Mouse (Mus musculus) CH12.LX (cell line): ENCODE measurements around the gene Siglec1. TPM values are rescaled to one million over a fixed set of nuclear protein-coding genes. Genes with fewer than 3 reads are reported as not detected.

ENCODE experiments used
- DNase-seq: peaks from one replicate; pipeline ENCODE4 v3.0.0-alpha.2; 2013; ENCODE audit errors: extremely low read depth
- H3K27ac ChIP-seq: 2 replicates; pipeline ENCODE4 v1.5.1; 2012; ENCODE audit warnings: low read depth, mild to moderate bottlenecking, control low read depth, moderate library complexity; ENCODE audit not compliant: insufficient read depth
- H3K27me3 ChIP-seq: replicated peaks from 2 replicates; pipeline ENCODE3; 2012; ENCODE audit warnings: inconsistent platforms
- H3K36me3 ChIP-seq, 2 experiments: replicated peaks in 1 of 2; 2 replicates each; pipeline versions ENCODE3 to v1.6.1; 2012; ENCODE audit warnings: inconsistent platforms in 1 of 2, low read length in 1 of 2, mild to moderate bottlenecking in 1 of 2, mixed read lengths in 1 of 2, moderate library complexity in 1 of 2; ENCODE audit not compliant: control insufficient read depth in 1 of 2, insufficient read depth in 1 of 2
- H3K4me1 ChIP-seq, 2 experiments: 2 replicates each; pipeline ENCODE4 v1.6.1; 2012; ENCODE audit warnings: inconsistent platforms in 1 of 2, moderate library complexity in 1 of 2; ENCODE audit not compliant: insufficient read depth in 2 of 2, control insufficient read depth in 1 of 2
- H3K4me2 ChIP-seq: 2 replicates; pipeline ENCODE4 v1.6.1; 2012; ENCODE audit warnings: low read depth, mild to moderate bottlenecking, control low read depth; ENCODE audit not compliant: poor library complexity, insufficient read depth, severe bottlenecking
- H3K4me3 ChIP-seq, 3 experiments: fragments of 150-350 bp in 1 of 3; sonication (generic) in 1 of 3; replicated peaks in 1 of 3; 2 replicates each; pipeline versions ENCODE3 to v1.5.1; 2011 to 2012; ENCODE audit warnings: low read depth in 2 of 3, low read length in 2 of 3, mild to moderate bottlenecking in 2 of 3, moderate library complexity in 2 of 3, control low read depth in 1 of 3, improper control_type of control experiment in 1 of 3, inconsistent platforms in 1 of 3, mixed read lengths in 1 of 3; ENCODE audit not compliant: poor library complexity in 1 of 3
- H3K79me2 ChIP-seq: replicated peaks from 2 replicates; pipeline ENCODE4 v1.6.1; 2012; ENCODE audit warnings: mild to moderate bottlenecking, moderate library complexity; ENCODE audit not compliant: control insufficient read depth, poor library complexity, insufficient read depth, severe bottlenecking; ENCODE audit errors: extremely low read depth
- H3K9ac ChIP-seq: 2 replicates; pipeline ENCODE4 v1.6.1; 2012; ENCODE audit warnings: low read depth, mild to moderate bottlenecking, control low read depth, moderate library complexity; ENCODE audit not compliant: insufficient read depth
- H3K9me3 ChIP-seq: replicated peaks from 2 replicates; pipeline ENCODE3; 2012; ENCODE audit warnings: low read length, inconsistent platforms, mixed read lengths
- BHLHE40 ChIP-seq: IDR thresholded peaks from 2 replicates; pipeline ENCODE4 v1.6.1; 2011; ENCODE audit warnings: mild to moderate bottlenecking, low read depth, low read length, improper control_type of control experiment
- CHD2 ChIP-seq: IDR thresholded peaks from 2 replicates; pipeline ENCODE4 v1.6.1; 2011; ENCODE audit warnings: low read length, improper control_type of control experiment
- CTCF ChIP-seq, 2 experiments: IDR thresholded peaks in 1 of 2; conservative IDR thresholded peaks in 1 of 2; 2 replicates each; pipeline ENCODE4 v1.5.1; 2011 to 2012; ENCODE audit warnings: low read depth in 2 of 2, low read length in 2 of 2, improper control_type of control experiment in 1 of 2, inconsistent platforms in 1 of 2, mild to moderate bottlenecking in 1 of 2, moderate library complexity in 1 of 2
- ELF1 ChIP-seq: IDR thresholded peaks from 2 replicates; pipeline ENCODE4 v1.6.1; 2014; ENCODE audit warnings: low read depth, mild to moderate bottlenecking, inconsistent platforms, low read length, improper control_type of control experiment
- EP300 ChIP-seq: IDR thresholded peaks from 2 replicates; pipeline ENCODE4 v1.6.1; 2011; ENCODE audit warnings: low read length, improper control_type of control experiment
- HCFC1 ChIP-seq: IDR thresholded peaks from 2 replicates; pipeline ENCODE4 v1.6.1; 2012; ENCODE audit warnings: low read depth, mild to moderate bottlenecking, inconsistent platforms, low read length, improper control_type of control experiment
- JUN ChIP-seq: IDR thresholded peaks from 2 replicates; pipeline ENCODE4 v1.6.1; 2011; ENCODE audit warnings: low read depth, mild to moderate bottlenecking, low read length, improper control_type of control experiment, moderate library complexity; ENCODE audit not compliant: insufficient read depth
- MAFK ChIP-seq: IDR thresholded peaks from 2 replicates; pipeline ENCODE4 v1.6.1; 2011; ENCODE audit warnings: low read length, improper control_type of control experiment; ENCODE audit not compliant: insufficient replicate concordance
- MAX ChIP-seq: IDR thresholded peaks from 2 replicates; pipeline ENCODE4 v1.6.1; 2011; ENCODE audit warnings: low read length, improper control_type of control experiment
- MXI1 ChIP-seq: IDR thresholded peaks from 2 replicates; pipeline ENCODE4 v1.6.1; 2011; ENCODE audit warnings: mild to moderate bottlenecking, low read depth, low read length, improper control_type of control experiment
- MYC ChIP-seq: IDR thresholded peaks from 2 replicates; pipeline ENCODE4 v1.6.1; 2011; ENCODE audit warnings: low read depth, mild to moderate bottlenecking, improper control_type of control experiment, low read length
- NELFE ChIP-seq: IDR thresholded peaks from 2 replicates; pipeline ENCODE4 v1.6.1; 2011; ENCODE audit warnings: low read depth, low read length, improper control_type of control experiment
- NRF1 ChIP-seq: IDR thresholded peaks from 2 replicates; pipeline ENCODE4 v1.6.1; 2014; ENCODE audit warnings: low read depth, mild to moderate bottlenecking, inconsistent platforms, low read length, improper control_type of control experiment, moderate library complexity
- PAX5 ChIP-seq: IDR thresholded peaks from 2 replicates; pipeline ENCODE4 v1.6.1; 2012; ENCODE audit warnings: low read length, inconsistent platforms, mixed read lengths
- RAD21 ChIP-seq: IDR thresholded peaks from 2 replicates; pipeline ENCODE4 v1.6.1; 2011; ENCODE audit warnings: low read depth, mild to moderate bottlenecking, low read length, improper control_type of control experiment, moderate library complexity
- SMC3 ChIP-seq: IDR thresholded peaks from 2 replicates; pipeline ENCODE4 v1.6.1; 2011; ENCODE audit warnings: low read depth, low read length, improper control_type of control experiment
- TBP ChIP-seq: conservative IDR thresholded peaks from 2 replicates; pipeline ENCODE4 v1.6.1; 2011; ENCODE audit warnings: low read depth, low read length, improper control_type of control experiment
- TCF12 ChIP-seq: IDR thresholded peaks from 2 replicates; pipeline ENCODE4 v1.6.1; 2014; ENCODE audit warnings: low read depth, mild to moderate bottlenecking, inconsistent platforms, low read length, improper control_type of control experiment
- UBTF ChIP-seq: IDR thresholded peaks from 2 replicates; pipeline ENCODE4 v1.6.1; 2012; ENCODE audit warnings: low read depth, mild to moderate bottlenecking, inconsistent platforms, low read length, improper control_type of control experiment, moderate library complexity
- USF1 ChIP-seq: IDR thresholded peaks from 2 replicates; pipeline ENCODE4 v1.6.1; 2014; ENCODE audit warnings: low read depth, mild to moderate bottlenecking, inconsistent platforms, low read length, improper control_type of control experiment
- ZKSCAN1 ChIP-seq: IDR thresholded peaks from 2 replicates; pipeline ENCODE4 v1.6.1; 2012; ENCODE audit warnings: low read depth, inconsistent platforms, low read length, improper control_type of control experiment, borderline replicate concordance
- ZNF384 ChIP-seq: IDR thresholded peaks from 2 replicates; pipeline ENCODE4 v1.6.1; 2012; ENCODE audit warnings: low read depth, low read length, improper control_type of control experiment, inconsistent platforms
- dilution Hi-C: fragments of 300-500 bp; cut with MboI; formaldehyde crosslinking; loops from 2 replicates; pipeline ENCODE4 v1.14.3; 2020; ENCODE audit warnings: low sequenced_read_pairs; ENCODE audit not compliant: extremely low pct_unique_long_range_greater_than_20kb, extremely low pct_ligation_motif_present
- in situ Hi-C: fragments of 300-500 bp; cut with MboI; formaldehyde crosslinking; loops from 3 replicates; pipeline ENCODE4 v1.14.3; 2019; ENCODE audit warnings: low sequenced_read_pairs, low pct_ligation_motif_present, low pct_unique_long_range_greater_than_20kb, mixed read lengths
- polyA plus RNA-seq: library from polyadenylated mRNA; unstranded; fragments of >175 nt; gene quantifications from 2 replicates; pipeline ENCODE4 v1.2.1, GENCODE M21; 2012; ENCODE audit warnings: low read depth; ENCODE audit not compliant: insufficient read length
- total RNA-seq, 2 experiments: library from RNA; depleted of rRNA; stranded (reverse); fragments of 300-350 nt in 1 of 2; fragments of >200 nt in 1 of 2; gene quantifications; 2 replicates each; pipeline ENCODE4 v1.2.3; 2012 to 2014

The Siglec1 gene
- total and polyA plus RNA-seq, 3 experiments, result not detected

GRCm38 (mm10) chr2:131080507-131080906 is 6.1 kb downstream of the Siglec1 start:
- H3K4me3 ChIP-seq, result no peak overlapping the region
- DNase-seq, result no peak
- no peak overlapping the region for H3K4me2 ChIP-seq
- in situ Hi-C loops, result loop anchor here (25.0 kb wide), 1 partner anchor 432 kb away; no protein-coding TSS in a partner anchor
- H3K27me3 ChIP-seq, result peaks cover 71% of the 10 kb centered on the region
- no peak overlapping the region for H3K27ac ChIP-seq
- dilution Hi-C loops, result no loop called here
- no peaks in the 10 kb centered on the region for H3K9me3 ChIP-seq
- no peaks in the 10 kb centered on the region for H3K79me2 ChIP-seq
- TF ChIP-seq HCFC1, result no peak
- TF ChIP-seq CTCF (conservative IDR thresholded peaks at IDR 0.05 in 1 of 2, IDR thresholded peaks at IDR 0.05 in 1 of 2; ENCODE audit: low read depth in 2 of 2, low read length in 2 of 2), result no peak
- TF ChIP-seq NELFE, result no peak
- TF ChIP-seq BHLHE40, result no peak
- no peak for TF ChIP-seq ELF1
- TF ChIP-seq RAD21, result no peak
- no peak for TF ChIP-seq USF1
- no peak for TF ChIP-seq TCF12
- no peak for TF ChIP-seq TBP
- no peak for TF ChIP-seq NRF1
- no peak for TF ChIP-seq UBTF
- no peak for TF ChIP-seq MXI1
- no peak for TF ChIP-seq MAX
- no peaks in the 10 kb centered on the region for H3K4me1 ChIP-seq
- no peaks in the 10 kb centered on the region for H3K36me3 ChIP-seq
- no peak overlapping the region for H3K9ac ChIP-seq

GRCm38 (mm10) chr2:131072536-131072935 is 14.0 kb downstream of the Siglec1 start:
- no peaks in the 10 kb centered on the region for H3K79me2 ChIP-seq
- H3K4me3 ChIP-seq, result no peak overlapping the region
- no peak overlapping the region for H3K27ac ChIP-seq
- peaks cover 0 to 3% of the 10 kb centered on the region in 2 experiments; a peak in 1 of 4 replicates for H3K4me1 ChIP-seq
- dilution Hi-C loops (no loop called here), in situ Hi-C loops (no loop called here)
- no peak for TF ChIP-seq JUN
- TF ChIP-seq TBP, result no peak
- no peak for TF ChIP-seq EP300
- no peak for TF ChIP-seq ZNF384
- TF ChIP-seq UBTF, result no peak
- TF ChIP-seq SMC3, result no peak
- no peak for TF ChIP-seq ZKSCAN1
- TF ChIP-seq MAFK, result no peak
- no peak for TF ChIP-seq MYC
- no peak for TF ChIP-seq CHD2
- no peak for TF ChIP-seq NELFE
- no peak for TF ChIP-seq PAX5
- TF ChIP-seq MAX, result no peak
- no peak overlapping the region for H3K4me2 ChIP-seq
- DNase-seq, result no peak
- H3K9ac ChIP-seq, result no peak overlapping the region
- no peaks in the 10 kb centered on the region for H3K36me3 ChIP-seq
- peaks cover 77% of the 10 kb centered on the region for H3K27me3 ChIP-seq
- no peaks in the 10 kb centered on the region for H3K9me3 ChIP-seq
